Mouse (Mus musculus) liver, embryonic 11.5 days (tissue): Measurements from ENCODE around the gene Mrpl53. TPM values are rescaled to one million over a fixed set of nuclear protein-coding genes. Genes with fewer than 3 reads are reported as not detected.

ENCODE experiments used
- ATAC-seq: fragments of 200-750 bp; cut with Nextera tagmentation; replicated peaks from 2 replicates; pipeline ENCODE4 v1.8.0; 2017; ENCODE audit warnings: moderate number of reproducible peaks, mild to moderate bottlenecking, moderate TSS enrichment, moderate library complexity; ENCODE audit not compliant: low FRiP score
- DNase-seq: peaks from one replicate; pipeline ENCODE4 v3.0.0-alpha.2; 2017; ENCODE audit warnings: low spot score
- H3K27ac ChIP-seq: fragments of 300-500 bp; sonication (generic); 2 replicates; pipeline ENCODE4 v1.5.1; 2014; ENCODE audit warnings: mild to moderate bottlenecking, low read depth, low read length, control low read depth
- H3K27me3 ChIP-seq: fragments of 300-500 bp; sonication (generic); replicated peaks from 2 replicates; pipeline ENCODE4 v1.6.1; 2014; ENCODE audit warnings: low read length, mixed read lengths; ENCODE audit not compliant: control insufficient read depth, insufficient read depth
- H3K36me3 ChIP-seq: fragments of 300-500 bp; sonication (generic); 2 replicates; pipeline ENCODE4 v1.6.1; 2014; ENCODE audit warnings: mild to moderate bottlenecking, low read length, moderate library complexity, mixed read lengths; ENCODE audit not compliant: control insufficient read depth, insufficient read depth
- H3K4me1 ChIP-seq: fragments of 300-500 bp; sonication (generic); replicated peaks from 2 replicates; pipeline ENCODE4 v1.6.1; 2014; ENCODE audit warnings: low read length, mixed read lengths; ENCODE audit not compliant: control insufficient read depth, insufficient read depth
- H3K4me2 ChIP-seq: fragments of 300-500 bp; sonication (generic); 2 replicates; pipeline ENCODE4 v1.6.1; 2014; ENCODE audit warnings: mild to moderate bottlenecking, control low read depth, moderate library complexity
- H3K4me3 ChIP-seq: fragments of 300-500 bp; sonication (generic); 2 replicates; pipeline ENCODE4 v1.5.1; 2014; ENCODE audit warnings: low read depth, low read length, control low read depth
- H3K9ac ChIP-seq: fragments of 300-500 bp; sonication (generic); 2 replicates; pipeline ENCODE4 v1.6.1; 2014; ENCODE audit warnings: low read depth, low read length, control low read depth
- H3K9me3 ChIP-seq: fragments of 300-500 bp; sonication (generic); 2 replicates; pipeline ENCODE4 v1.6.1; 2016; ENCODE audit warnings: low read length, inconsistent platforms, mixed read lengths; ENCODE audit not compliant: control insufficient read depth
- WGBS: fragments of 180-500 bp; shearing (Covaris S2); extraction: QIAGEN DNeasy Blood & Tissue Kit; methylation state at CpG from one replicate; pipeline ENCODE4 v1.1.7; 2014; 5-methylcytosine and 5-hydroxymethylcytosine counted together
- polyA plus RNA-seq: library from polyadenylated mRNA; unstranded; fragments of >200 nt; fragmentation: Nextera tagmentation; extraction: Ambion mirVana; gene quantifications from 2 replicates; pipeline ENCODE4 v1.2.1, GENCODE M21; 2014

The Mrpl53 gene
- 110 and 115 TPM in 2 replicates for polyA plus RNA-seq

- peak within 1 kb of the TSS; percentile 96 for H3K27ac ChIP-seq
- DNase-seq (peak; percentile 83), ATAC-seq (peak; percentile 83)
- peak within 1 kb of the TSS; percentile 92 for H3K4me3 ChIP-seq
- H3K36me3 ChIP-seq, result peaks cover 2% of the 10 kb centered on the region; the same call in 1 of the 2 replicates
- no peaks in the 10 kb centered on the region for H3K27me3 ChIP-seq
- H3K4me1 ChIP-seq, result peaks cover 31% of the 10 kb centered on the region
- peak within 1 kb of the TSS; percentile 94 for H3K4me2 ChIP-seq
- H3K9me3 ChIP-seq, result no peaks in the 10 kb centered on the region
- peak within 1 kb of the TSS; percentile 87 for H3K9ac ChIP-seq
- under 1% methylated on average over 76 of the region's 76 CpGs for WGBS
Observed at GRCm38 (mm10) chr6:83108762-83109668, at the start of gene Mrpl53. Gene Mrpl53, plus strand, starts transcription at chr6:83109040.

GRCm38 (mm10) chr6:83065995-83066394 is 42.8 kb upstream of the Mrpl53 start:
- H3K27ac ChIP-seq, result no peak overlapping the region
- WGBS, result 38% methylated on average over 8 of the region's 8 CpGs
- ATAC-seq, result no peak
- H3K4me1 ChIP-seq, result peaks cover 15% of the 10 kb centered on the region
- peaks cover 100% of the 10 kb centered on the region for H3K27me3 ChIP-seq
- H3K9ac ChIP-seq, result no peak overlapping the region
- H3K9me3 ChIP-seq, result no peaks in the 10 kb centered on the region
- H3K4me3 ChIP-seq, result no peak overlapping the region
- H3K4me2 ChIP-seq, result no peak overlapping the region
- H3K36me3 ChIP-seq, result no peaks in the 10 kb centered on the region
- no peak for DNase-seq

GRCm38 (mm10) chr6:83066441-83066840 is 42.4 kb upstream of the Mrpl53 start:
- no peak for ATAC-seq
- Histone ChIP-seq H3K4me2 (no peak overlapping the region), H3K9ac (no peak overlapping the region), H3K27ac (no peak overlapping the region), H3K27me3 (peaks cover 100% of the 10 kb centered on the region), H3K4me1 (peaks cover 19% of the 10 kb centered on the region), H3K36me3 (no peaks in the 10 kb centered on the region), H3K9me3 (no peaks in the 10 kb centered on the region), H3K4me3 (no peak overlapping the region)
- no peak for DNase-seq
- 33% methylated on average over 6 of the region's 6 CpGs for WGBS

- peaks cover 19% of the 10 kb centered on the region for H3K4me1 ChIP-seq
- H3K27ac ChIP-seq, result no peak overlapping the region
- H3K36me3 ChIP-seq, result no peaks in the 10 kb centered on the region
- DNase-seq (no peak), ATAC-seq (no peak)
- no peak overlapping the region for H3K9ac ChIP-seq
- peak overlapping the region; percentile 53 for H3K4me2 ChIP-seq
- peak overlapping the region; percentile 36; the same call in 1 of the 2 replicates for H3K4me3 ChIP-seq
- peaks cover 100% of the 10 kb centered on the region for H3K27me3 ChIP-seq
- WGBS, result 8% methylated on average over 8 of the region's 8 CpGs
- no peaks in the 10 kb centered on the region for H3K9me3 ChIP-seq
Observed at GRCm38 (mm10) chr6:83068221-83068620, 40.6 kb upstream of the Mrpl53 start.

- WGBS, result 1% methylated on average over 81 of the region's 81 CpGs
- peak overlapping the region; percentile 36 for H3K4me3 ChIP-seq
- no peaks in the 10 kb centered on the region for H3K36me3 ChIP-seq
- H3K9me3 ChIP-seq, result no peaks in the 10 kb centered on the region
- no peak overlapping the region for H3K9ac ChIP-seq
- ATAC-seq (no peak), DNase-seq (no peak)
- H3K27me3 ChIP-seq, result peaks cover 99% of the 10 kb centered on the region
- H3K27ac ChIP-seq, result no peak overlapping the region
- peak overlapping the region; percentile 53 for H3K4me2 ChIP-seq
- peaks cover 19% of the 10 kb centered on the region for H3K4me1 ChIP-seq
Observed at GRCm38 (mm10) chr6:83068706-83069487, 39.9 kb upstream of the Mrpl53 start.

GRCm38 (mm10) chr6:83069488-83070246 is 39.2 kb upstream of the Mrpl53 start:
- ATAC-seq, result no peak
- H3K9ac ChIP-seq, result no peak overlapping the region
- peaks cover 19% of the 10 kb centered on the region for H3K4me1 ChIP-seq
- no peak for DNase-seq
- H3K27me3 ChIP-seq, result peaks cover 99% of the 10 kb centered on the region
- peak overlapping the region; percentile 37 for H3K4me2 ChIP-seq
- H3K4me3 ChIP-seq, result peak overlapping the region; percentile 31
- no peaks in the 10 kb centered on the region for H3K9me3 ChIP-seq
- WGBS, result 2% methylated on average over 69 of the region's 69 CpGs
- H3K27ac ChIP-seq, result no peak overlapping the region
- no peaks in the 10 kb centered on the region for H3K36me3 ChIP-seq

GRCm38 (mm10) chr6:83070247-83070310 is 38.8 kb upstream of the Mrpl53 start, which contains the start of gene Tlx2:
Gene Tlx2, minus strand, starts transcription at chr6:83070293.
- Histone ChIP-seq H3K27me3 (peaks cover 97% of the 10 kb centered on the region), H3K27ac (no peak within 1 kb of the TSS), H3K4me3 (peak within 1 kb of the TSS; percentile 36), H3K4me2 (peak within 1 kb of the TSS; percentile 53), H3K9me3 (no peaks in the 10 kb centered on the region), H3K36me3 (no peaks in the 10 kb centered on the region), H3K9ac (no peak within 1 kb of the TSS), H3K4me1 (peaks cover 19% of the 10 kb centered on the region)
- WGBS, result 1% methylated on average over 10 of the region's 10 CpGs
- ATAC-seq, result no peak
- DNase-seq, result no peak

GRCm38 (mm10) chr6:83070311-83071219 is 38.3 kb upstream of the Mrpl53 start:
- Histone ChIP-seq H3K36me3 (no peaks in the 10 kb centered on the region), H3K9ac (no peak overlapping the region), H3K27ac (no peak overlapping the region), H3K9me3 (no peaks in the 10 kb centered on the region), H3K27me3 (peaks cover 93% of the 10 kb centered on the region), H3K4me2 (peak overlapping the region; percentile 39), H3K4me1 (peaks cover 19% of the 10 kb centered on the region), H3K4me3 (peak overlapping the region; percentile 31)
- WGBS, result 1% methylated on average over 58 of the region's 58 CpGs
- ATAC-seq, result no peak
- DNase-seq, result peak; percentile 77
